Mouse (Mus musculus) T-helper 1 cell (primary cell): ENCODE measurements at regions not wholly inside any gene's neighbourhood (a gene's known extent, or its start where the extent isn't known, plus 50 kb on each side); places are given as distances from the start of the nearest gene placed in this dataset.

Source experiments
- in situ Hi-C: fragments of 300-600 bp; cut with MboI, MseI; formaldehyde crosslinking; loops from one replicate; pipeline ENCODE4 v1.15.1; 2025; ENCODE audit warnings: high pct_unique_total_duplicates

DNA sequence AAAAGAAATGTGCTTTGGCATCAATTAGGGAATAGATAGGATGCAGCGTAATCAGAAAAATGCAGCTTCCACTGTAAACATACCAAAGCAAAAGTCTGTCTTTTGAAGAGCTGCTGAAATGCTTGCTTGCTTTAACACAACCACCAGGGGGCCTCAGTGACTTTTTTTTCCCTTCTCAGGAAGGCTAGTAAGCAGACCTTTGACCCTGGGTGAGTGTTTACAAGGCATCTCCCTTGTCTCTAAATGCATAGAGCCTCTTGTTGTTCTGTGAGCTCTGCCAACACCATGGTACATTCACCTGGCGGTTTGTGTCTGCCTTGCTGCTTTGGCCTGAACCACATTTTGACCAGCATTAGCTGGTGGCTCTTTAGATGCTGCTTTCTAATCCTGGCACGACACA lies 191.9 kb upstream of the C9orf72 start:
- in situ Hi-C loops, result no loop called here

DNA sequence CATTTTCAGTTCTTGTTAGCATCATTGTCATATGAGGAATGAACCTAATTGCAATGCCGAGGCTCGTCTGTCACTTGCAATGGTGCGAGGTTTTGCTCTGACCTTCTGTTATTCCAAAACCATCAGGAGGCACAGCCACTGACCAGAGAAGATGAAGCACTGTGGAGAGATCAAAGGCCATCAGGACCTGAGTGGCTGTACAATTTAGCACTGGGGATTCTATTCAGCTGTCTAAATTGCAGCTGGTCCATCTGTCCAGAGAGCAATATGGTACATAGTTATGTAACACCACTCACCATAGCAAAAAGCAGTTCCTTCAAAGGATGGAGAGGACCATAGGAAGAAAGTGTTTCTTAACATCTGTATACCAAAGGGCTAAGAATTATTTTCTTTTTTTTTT lies 187.5 kb upstream of the C9orf72 start:
- in situ Hi-C loops, result no loop called here

DNA sequence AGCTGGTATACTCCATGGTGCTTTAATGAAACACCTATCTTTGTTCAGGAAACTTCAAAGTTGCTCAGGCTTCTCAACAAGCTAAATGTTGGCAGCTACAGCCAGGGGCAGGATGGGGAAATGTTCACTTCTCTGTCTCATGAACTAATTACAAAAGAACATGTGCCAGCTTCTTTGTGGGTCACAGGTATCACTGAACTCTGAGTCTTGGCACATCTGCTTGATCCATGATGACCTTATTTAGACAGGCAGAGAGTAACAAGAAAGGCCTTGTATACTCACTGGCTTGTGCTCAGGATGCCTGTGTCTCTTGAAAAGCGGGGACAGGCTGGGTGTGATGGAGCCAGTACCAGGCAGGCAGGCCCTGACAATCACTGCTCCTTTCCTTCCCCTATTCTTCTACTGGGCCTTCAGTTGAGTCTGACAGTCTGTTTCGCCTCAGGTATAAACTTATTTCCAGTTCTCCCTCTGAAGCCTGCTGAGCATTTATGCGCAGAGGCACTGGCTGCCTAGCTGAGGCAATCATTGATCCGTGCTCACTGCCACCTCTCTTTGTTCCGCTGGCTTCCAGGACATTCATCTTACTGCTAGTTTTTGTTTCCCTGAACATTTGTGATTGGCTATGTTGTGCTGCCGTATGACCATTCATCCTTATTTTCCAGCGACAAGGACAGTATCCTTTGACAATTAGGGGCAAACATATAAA lies 179.5 kb upstream of the C9orf72 start:
- in situ Hi-C loops, result no loop called here

DNA sequence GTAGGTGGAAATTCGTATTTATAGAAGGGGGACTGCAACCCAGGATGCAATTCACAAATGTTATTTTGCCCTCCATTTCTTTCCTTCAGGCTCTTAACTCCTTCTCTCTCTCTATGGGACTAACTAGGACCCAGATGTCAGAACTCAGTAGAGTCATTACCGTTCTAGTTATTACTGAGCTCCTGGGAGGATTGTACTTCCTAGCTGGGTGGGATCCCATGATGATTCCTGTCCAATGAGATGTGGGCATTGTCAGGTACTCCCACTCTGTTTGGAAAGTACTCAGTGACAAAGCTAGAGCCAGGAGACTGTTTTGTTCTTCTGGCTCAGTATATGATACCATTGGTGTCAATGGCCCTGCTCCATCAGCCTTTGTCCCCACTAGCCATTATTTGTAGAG lies 178.1 kb upstream of the C9orf72 start:
- in situ Hi-C loops, result no loop called here

DNA sequence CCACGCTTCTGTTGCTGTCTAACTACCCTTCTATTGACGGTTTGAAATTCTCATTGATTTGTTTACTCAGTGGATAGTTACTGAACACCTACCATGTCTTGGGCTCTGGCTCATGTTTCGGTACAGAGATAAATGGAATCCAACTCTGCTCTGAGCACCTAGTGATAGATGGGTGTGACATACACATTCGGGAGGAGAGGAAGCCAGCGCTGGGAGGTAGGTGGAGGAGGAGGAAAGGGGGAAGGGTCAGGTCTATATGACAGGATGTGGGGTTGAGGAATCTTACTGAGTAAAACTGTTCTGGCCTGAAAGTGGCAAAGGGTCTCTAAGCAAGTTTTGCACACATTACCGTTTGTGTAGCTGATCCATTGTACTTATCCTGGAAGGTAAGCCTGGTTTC lies 177.6 kb upstream of the C9orf72 start:
- in situ Hi-C loops, result no loop called here

DNA sequence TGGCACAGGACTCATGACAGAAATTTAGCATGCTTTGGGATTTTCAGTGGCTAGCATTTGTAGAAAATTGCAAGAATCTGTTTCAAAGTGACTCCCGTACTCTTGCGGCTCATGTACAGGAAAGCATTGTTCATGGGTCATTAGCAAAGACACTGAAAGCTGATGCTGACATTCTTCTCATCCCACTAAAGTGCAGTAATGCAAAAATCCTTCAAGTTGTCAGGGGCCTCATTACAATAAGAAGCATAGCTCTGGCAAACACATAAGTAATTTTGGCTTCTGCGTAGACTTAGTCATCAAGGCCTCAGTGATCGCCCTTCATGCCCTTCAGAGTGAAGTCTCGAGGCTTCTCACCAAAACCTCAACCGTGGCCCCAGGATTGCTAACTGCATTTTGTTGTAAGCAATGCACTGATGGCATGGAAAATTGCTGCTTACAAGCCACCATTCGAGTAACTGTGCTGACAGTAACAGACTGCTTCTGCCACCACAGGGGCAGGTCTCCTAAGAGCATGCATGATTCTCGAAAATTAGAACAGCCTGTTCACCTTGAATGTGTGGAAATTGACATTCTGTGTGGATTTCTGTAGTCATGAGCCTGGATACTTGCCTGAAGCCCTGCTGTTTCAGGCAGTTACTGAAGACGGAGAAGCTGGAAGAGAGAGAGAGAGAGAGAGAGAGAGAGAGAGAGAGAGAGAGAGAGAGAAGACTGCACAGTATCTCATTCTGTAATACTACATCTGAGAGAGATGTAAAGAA lies 176.6 kb upstream of the C9orf72 start:
- in situ Hi-C loops, result no loop called here

DNA sequence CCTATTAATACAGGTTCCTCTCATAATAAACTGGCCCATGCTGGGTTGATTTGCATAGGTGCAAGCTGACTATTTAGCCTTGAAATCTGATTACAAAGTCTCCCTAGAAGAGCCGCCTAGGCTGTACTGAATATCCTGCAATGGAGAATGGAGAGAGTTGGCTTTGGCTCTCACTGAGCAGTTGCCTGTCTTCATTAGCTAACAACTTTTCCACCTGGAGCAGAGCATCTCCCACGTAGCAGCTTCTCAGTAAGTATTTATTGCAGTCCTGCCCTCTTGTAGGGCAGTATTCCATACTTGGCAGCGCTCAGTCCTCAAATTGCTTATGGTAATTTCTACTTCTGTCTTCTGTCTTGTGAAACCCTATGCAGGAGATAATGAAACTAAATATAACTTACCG lies 175.8 kb upstream of the C9orf72 start:
- in situ Hi-C loops, result no loop called here

DNA sequence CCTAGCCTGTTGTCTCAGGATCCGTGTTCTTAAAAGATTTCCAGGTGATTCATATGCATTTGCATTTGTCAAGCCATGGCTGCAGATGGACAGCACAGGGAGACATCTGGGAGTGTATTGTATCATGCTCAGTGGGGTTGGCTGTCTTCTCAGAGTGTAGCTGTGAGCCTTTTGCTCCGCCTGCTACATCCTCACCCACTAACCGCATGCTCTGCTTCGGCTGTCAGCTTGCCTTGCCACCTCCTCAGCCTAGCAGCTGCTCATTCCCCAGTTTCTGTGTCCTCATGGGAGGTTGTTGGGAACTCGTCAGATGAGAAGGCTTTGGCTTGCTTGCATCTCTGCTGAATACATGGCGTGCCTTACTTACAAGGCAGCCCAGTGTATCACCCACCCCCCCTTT lies 174.5 kb upstream of the C9orf72 start:
- in situ Hi-C loops, result no loop called here

DNA sequence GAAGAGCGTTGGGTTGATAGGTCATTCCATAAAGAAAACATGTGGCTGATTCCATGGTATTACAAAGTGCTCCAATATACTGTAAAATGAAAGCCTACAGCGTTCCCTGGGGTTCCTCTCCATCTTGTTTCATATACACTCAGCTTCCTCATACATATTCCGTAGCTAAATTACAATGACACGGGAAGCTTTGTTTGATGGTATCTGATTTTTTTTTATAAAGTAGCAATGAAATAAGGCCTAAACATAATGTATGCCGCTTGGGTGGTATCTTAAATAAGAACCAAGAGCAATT lies 169.6 kb upstream of the C9orf72 start:
- in situ Hi-C loops, result no loop called here

DNA sequence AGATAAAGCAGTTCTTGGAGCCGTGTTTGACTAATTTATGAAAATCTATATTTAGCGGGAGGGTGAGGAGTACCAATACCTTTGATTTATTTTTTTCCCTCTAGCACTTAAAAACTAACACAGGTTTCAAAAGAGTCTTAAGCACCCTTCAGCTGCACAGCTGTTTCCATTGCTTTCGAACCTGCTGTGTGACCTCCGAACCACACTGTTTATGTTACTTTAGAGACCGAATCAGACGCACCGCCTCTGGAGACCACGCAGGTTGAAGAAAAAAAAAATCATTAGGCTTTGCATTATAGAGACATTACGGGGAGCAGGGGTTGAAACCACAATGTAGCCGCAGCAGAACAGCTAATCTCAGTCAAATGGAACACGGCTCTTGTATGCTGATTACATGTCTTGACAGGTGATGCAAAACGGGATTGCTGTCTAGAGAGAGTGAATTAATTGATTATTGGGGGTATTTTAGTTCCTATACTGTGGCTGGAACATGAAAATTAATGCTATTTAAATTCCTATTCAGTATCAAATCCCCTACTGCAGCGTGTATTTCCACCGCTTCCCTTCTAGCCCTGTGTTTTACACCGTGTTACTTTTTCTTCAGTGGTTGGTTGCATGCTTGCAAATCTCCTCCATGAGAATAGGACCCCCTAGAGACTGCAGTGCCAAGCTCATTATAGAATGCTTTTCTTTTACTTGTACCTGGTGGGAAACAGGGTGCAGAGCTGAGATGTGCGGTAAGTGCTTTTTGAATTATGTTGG lies 169.0 kb upstream of the C9orf72 start:
- in situ Hi-C loops, result no loop called here

DNA sequence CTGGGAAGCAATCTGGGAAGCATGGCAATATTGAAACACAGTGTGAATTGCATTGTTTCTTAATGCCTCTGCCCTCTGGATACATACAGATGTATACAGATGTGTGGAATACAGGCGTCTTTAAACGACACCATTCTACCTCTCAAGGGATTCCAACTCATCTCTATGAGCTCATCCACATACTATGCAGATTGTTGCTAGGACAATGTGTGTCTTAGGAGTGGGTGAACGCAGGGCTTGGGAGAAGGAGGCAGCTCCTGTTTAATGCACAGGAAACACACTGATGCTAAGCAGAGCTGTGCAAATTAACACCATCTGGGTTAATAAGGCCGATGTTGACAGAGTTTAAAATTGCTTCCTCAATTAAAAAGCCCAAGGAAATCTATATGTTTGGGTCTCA lies 149.8 kb upstream of the C9orf72 start:
- in situ Hi-C loops, result no loop called here

DNA sequence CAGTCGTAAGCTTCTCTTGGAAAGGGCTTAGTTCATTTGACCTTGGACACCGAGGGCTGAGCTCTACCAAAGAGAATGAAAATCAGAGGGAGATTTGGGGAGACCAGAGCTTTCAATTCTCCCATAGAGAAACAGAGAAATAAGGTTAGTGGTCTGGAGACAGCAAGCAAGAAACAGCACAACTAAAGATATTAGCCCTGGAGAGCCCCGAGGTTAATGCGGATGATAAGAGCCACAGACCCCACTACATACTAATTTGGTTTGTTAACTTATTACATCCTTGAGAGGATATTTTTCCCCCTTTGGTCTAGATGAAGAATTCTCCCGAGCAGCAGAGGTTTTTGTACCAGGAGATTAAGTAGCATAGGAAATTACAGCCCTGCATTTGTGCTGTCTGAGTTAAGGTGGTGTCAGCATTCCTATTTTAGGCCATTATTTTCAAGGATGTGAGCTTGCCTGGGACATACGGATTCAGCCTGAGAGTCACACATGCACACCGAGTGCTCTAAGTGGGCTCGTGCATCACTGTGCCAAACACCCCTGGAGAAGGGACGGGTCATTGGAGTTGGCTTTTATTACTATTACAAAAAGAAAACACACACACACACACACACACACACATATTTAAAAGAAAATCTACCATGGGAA lies 147.4 kb upstream of the C9orf72 start:
- in situ Hi-C loops, result no loop called here

DNA sequence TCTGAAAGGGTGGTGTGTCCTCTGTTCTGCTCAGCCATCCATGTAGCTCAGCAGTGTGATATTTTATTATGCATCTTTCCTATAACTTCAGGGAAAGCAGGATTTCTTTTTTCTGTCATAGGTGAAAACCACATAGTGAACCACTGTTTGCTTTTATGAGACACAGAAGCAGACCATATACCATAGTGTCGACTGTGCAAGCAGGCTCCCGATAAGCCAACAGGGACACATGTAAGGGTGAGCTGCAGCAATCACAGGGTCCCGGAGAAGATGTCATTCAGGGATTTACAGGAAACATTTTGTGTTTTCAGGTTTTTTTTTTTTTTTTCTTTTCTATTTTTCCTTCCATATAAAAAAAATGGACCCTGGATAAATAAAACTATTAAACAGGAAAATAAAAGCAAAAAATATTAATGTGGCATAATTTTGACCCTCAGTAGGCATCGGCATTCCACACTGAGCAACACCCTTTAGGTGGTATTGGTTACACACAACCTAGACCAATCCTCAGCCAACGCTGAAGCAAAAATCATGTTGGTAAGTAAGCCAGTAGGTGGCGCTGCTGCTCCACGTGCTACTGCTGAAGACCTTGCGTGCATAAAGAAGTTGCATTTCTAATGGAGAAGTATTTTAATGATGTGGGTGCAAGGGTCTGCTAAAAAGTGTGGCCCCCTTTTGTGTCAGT lies 146.7 kb upstream of the C9orf72 start:
- in situ Hi-C loops, result no loop called here

DNA sequence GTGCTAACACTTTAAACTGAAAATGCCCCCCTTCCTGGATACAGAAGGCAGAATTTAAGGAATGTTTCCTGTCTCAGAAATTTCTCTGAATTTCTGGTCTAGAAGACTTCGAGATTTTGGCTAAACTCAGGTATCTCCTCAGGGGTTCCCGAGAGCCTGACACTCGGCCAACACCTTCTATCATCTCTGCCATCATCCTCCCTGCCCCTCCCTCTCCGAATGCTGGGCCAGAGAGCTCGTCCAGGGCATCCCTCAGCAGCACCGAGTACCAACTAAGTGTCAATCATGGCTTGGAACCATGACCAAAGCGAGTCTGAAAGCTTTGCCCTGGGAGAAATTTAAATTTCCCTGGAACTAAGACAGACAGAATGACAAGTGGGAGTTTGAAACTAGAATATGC lies 138.2 kb upstream of the C9orf72 start:
- in situ Hi-C loops, result no loop called here

DNA sequence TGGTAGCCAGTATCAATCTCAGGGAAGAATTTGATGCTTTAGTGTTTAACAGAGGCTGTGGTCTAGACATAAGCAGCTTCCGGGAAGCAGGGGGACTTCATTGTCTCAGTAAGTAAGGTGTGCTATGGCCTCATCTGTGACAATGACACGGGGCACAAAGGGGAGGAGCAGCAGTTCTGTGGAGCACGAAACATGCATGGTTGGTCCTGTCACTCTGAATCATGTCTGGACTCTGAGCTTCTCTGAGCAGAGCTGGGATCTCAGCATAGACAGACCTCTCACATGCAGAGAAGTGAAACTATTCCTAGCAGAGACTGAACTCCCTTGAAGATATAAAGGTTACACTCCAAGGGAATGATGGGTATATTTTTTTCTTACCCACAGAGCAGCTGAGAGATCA lies 136.2 kb upstream of the C9orf72 start:
- in situ Hi-C loops, result no loop called here

DNA sequence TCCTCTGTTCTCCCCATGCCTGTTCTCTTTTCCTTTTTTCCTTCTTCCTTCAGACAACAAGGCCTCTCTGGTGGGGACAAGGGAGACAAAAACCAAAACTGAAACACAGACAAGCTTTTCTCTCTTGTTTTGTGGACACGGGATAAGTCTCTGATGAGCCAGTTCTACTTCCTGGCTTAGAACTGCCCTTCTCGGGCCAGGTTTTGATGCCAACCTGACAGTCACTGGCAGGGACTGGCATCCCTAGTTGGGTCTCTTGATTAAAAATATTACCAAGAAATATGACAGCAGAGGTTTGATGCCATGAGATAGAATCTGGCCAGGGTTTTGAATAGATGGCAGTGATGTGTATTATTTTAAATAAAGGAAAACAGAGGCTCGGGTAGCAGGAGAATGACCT lies 133.4 kb upstream of the C9orf72 start:
- in situ Hi-C loops, result no loop called here

DNA sequence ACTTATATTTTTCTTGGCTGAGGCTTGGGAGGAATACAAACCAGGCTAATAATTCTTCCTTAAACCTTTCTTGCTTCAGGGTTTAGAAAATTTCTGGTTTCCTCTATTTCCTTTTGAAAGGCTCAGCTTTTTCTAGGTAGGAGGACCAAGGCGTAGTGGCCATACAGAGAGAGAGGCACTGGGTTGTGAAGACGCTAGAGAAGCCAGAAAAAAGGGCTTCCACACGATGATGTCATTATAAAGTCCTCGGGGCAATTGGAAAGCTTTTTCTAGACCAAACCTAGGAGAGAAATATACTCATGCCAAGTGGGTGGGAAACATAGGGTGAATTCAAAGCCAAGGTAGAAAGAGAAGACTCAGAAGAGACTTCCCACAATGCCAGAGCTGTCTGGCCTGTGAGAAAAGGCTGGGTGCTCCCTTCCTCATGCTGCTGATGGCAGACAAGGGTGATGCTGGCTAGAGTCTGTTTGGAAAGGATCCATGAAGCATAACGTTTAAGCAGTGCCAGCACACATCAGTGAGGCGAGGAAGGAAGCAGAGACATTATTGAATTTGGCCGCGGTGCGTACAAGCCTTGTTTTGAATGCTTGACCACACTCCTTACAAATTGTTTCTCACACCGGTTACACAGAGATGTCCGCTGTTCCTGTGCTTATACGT lies 131.1 kb upstream of the C9orf72 start:
- in situ Hi-C loops, result no loop called here

DNA sequence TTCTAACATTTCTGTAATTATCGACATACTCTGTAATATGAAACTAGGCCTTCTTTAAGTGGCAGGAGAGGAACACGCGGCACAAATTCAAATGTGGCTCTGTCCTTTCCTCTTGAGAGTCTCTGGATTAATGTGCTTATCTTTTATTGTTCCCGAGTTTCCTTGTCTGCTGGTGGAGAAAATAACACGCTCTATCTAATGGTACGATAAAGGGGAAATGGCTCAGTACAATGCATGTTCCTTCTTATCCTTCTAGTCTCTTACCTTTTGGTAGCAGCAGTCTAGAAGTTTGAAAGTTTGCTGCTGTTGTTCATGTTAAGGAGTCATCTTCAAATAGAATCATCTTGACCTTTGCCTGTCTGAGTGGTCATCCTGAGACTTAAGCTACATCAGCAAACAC lies 130.1 kb upstream of the C9orf72 start:
- in situ Hi-C loops, result no loop called here

DNA sequence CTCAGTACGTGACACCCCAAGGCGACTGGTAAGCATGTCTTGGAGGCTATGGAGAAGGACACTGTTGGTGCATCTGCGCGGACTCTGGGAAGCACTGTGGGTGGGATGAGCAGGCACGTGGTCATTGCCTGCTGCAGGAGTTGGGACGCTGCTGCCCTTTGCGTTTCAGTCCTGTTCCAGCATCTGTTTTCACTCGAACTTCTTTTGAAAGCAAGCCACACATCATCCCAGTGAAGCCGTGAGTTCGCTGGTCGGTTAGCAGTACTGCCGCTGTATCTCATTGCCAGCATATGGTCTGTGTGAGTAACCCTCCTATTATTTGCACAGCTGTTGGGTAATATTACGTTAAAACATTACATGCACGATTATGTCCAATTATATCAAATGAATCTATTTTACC lies 128.1 kb upstream of the C9orf72 start:
- in situ Hi-C loops, result no loop called here

DNA sequence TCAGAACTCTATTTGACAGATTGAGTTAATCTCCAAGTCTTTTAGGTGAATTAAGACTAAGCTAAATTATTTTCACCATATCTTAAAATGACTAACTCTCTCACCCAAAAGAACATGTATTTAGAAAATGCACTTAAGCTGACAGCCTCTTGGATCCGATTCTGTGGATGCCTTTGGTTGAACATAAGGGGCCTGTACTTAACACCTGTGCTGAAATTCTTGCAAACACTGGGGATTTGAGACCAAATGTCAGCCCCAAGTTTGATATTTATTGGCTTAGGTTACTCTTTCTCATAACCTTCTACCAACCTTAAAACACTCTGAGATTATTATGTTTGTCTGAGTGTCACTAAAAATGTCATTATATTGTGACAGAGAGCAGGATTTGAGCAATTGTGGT lies 126.6 kb upstream of the C9orf72 start:
- in situ Hi-C loops, result no loop called here

DNA sequence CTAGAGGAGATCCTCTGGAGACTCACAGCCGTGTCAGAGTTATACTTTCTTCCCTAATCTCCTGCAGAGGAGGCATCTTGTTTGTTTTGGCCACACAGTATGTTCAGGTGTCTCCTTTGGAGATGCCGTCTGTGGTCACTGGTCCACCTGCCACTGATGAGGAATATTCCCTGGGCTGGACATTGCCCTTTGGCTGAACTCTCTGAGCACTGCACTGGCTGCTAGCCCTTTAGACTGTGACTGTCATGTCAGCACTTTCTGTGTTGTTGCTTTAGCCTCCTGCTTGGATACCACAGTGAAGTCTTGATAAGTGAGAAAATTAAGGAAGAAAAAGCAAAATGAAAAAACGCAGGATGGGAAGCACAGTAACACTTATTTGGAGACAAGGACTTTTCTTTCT lies 124.5 kb upstream of the C9orf72 start:
- in situ Hi-C loops, result no loop called here
